Mouse (Mus musculus) urinary bladder, postnatal 36 days (tissue): ENCODE measurements around the gene Dlec1.

Experiments used
- DNase-seq, 2 experiments: peaks; one replicate each; pipeline ENCODE4 v3.0.0; 2022; ENCODE audit warnings: low spot score in 2 of 2, mixed read lengths in 1 of 2

The Dlec1 gene

GRCm38 (mm10) chr9:119101992-119102782 is at the start of gene Dlec1:
Gene Dlec1 (plus strand): TSS chr9:119102478.
- peak; percentile 53 to 72 for DNase-seq

- no peak for DNase-seq
These were observed 48.2 kb upstream of the Dlec1 start for GRCm38 (mm10) chr9:119053964-119054576.

- DNase-seq: no peak
These were observed 46.9 kb upstream of the Dlec1 start for GRCm38 (mm10) chr9:119055336-119055735.

- no peak for DNase-seq
These were observed 44.0 kb upstream of the Dlec1 start for GRCm38 (mm10) chr9:119058245-119058644.

- no peak for DNase-seq
These were observed 41.6 kb upstream of the Dlec1 start for GRCm38 (mm10) chr9:119060701-119061100.

GRCm38 (mm10) chr9:119063036-119063644 is 39.1 kb upstream of the Dlec1 start:
- DNase-seq: no peak

- DNase-seq: no peak
These were observed 38.0 kb upstream of the Dlec1 start for GRCm38 (mm10) chr9:119064296-119064695.

- peak; percentile 74 to 78 for DNase-seq
These were observed 34.7 kb upstream of the Dlec1 start for GRCm38 (mm10) chr9:119067601-119068000.

GRCm38 (mm10) chr9:119068266-119068665 is 34.0 kb upstream of the Dlec1 start:
- DNase-seq: no peak

- DNase-seq: no peak
These were observed 32.0 kb upstream of the Dlec1 start for GRCm38 (mm10) chr9:119070173-119070825.

- DNase-seq: no peak
These were observed 30.5 kb upstream of the Dlec1 start for GRCm38 (mm10) chr9:119071786-119072185.

- no peak for DNase-seq
These were observed 28.9 kb upstream of the Dlec1 start for GRCm38 (mm10) chr9:119073184-119073895.

GRCm38 (mm10) chr9:119075685-119076084 is 26.6 kb upstream of the Dlec1 start:
- DNase-seq: no peak

GRCm38 (mm10) chr9:119080040-119080675 is 22.1 kb upstream of the Dlec1 start:
- no peak for DNase-seq

GRCm38 (mm10) chr9:119082039-119082438 is 20.2 kb upstream of the Dlec1 start:
- no peak for DNase-seq

- DNase-seq: no peak
These were observed 19.4 kb upstream of the Dlec1 start for GRCm38 (mm10) chr9:119082656-119083430.

- DNase-seq: no peak
These were observed 18.3 kb upstream of the Dlec1 start for GRCm38 (mm10) chr9:119083966-119084365.

GRCm38 (mm10) chr9:119086451-119086850 is 15.8 kb upstream of the Dlec1 start:
- no peak for DNase-seq

- no peak for DNase-seq
These were observed 15.0 kb upstream of the Dlec1 start for GRCm38 (mm10) chr9:119087309-119087708.

GRCm38 (mm10) chr9:119088148-119088801 is 14.0 kb upstream of the Dlec1 start:
- DNase-seq: peak; percentile 95 to 96
